Mouse (Mus musculus) bone marrow macrophage, adult 2 months (primary cell): ENCODE results near the gene Slc2a9.

ENCODE experiments used
- CTCF ChIP-seq: IDR thresholded peaks from 2 replicates; pipeline ENCODE4 v1.5.1; 2012; ENCODE audit warnings: low read depth, mild to moderate bottlenecking, low read length, moderate library complexity
- POLR2A ChIP-seq: IDR thresholded peaks from 2 replicates; pipeline ENCODE4 v1.6.1; 2012; ENCODE audit warnings: mild to moderate bottlenecking, low read depth, low read length, borderline replicate concordance

- no peak for TF ChIP-seq POLR2A
- no peak for TF ChIP-seq CTCF
Observed at GRCm38 (mm10) chr5:38431201-38431600, 71.7 kb downstream of the Slc2a9 start.
